Mouse (Mus musculus) fibroblast of lung, adult 2 months (primary cell): ENCODE measurements at regions not wholly inside any gene's neighbourhood (a gene's known extent, or its start where the extent isn't known, plus 50 kb on each side); places are given as distances from the start of the nearest gene placed in this dataset.

Experiments used
- DNase-seq: peaks from one replicate; pipeline ENCODE4 v3.0.0-alpha.2; 2011; ENCODE audit warnings: low read depth

DNA sequence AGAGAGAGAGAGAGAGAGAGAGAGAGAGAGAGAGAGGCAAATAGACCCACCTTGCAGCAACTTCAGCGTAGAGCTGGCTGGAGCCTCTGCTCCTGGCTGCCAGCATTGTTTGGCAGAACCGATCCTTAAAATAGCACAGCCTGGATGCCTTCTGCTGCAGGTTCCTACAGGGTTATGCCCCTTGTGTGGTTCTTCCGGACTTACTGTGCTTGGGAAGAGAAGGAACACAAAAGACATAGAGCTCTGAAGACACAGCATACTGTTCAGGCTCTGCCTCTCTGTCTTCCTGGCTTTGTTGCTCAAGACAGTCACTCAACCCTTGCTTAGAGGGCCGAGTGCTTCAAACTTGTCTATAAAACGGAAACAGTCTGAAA lies 86.2 kb upstream of the Slc25a26 start:
- no peak for DNase-seq

DNA sequence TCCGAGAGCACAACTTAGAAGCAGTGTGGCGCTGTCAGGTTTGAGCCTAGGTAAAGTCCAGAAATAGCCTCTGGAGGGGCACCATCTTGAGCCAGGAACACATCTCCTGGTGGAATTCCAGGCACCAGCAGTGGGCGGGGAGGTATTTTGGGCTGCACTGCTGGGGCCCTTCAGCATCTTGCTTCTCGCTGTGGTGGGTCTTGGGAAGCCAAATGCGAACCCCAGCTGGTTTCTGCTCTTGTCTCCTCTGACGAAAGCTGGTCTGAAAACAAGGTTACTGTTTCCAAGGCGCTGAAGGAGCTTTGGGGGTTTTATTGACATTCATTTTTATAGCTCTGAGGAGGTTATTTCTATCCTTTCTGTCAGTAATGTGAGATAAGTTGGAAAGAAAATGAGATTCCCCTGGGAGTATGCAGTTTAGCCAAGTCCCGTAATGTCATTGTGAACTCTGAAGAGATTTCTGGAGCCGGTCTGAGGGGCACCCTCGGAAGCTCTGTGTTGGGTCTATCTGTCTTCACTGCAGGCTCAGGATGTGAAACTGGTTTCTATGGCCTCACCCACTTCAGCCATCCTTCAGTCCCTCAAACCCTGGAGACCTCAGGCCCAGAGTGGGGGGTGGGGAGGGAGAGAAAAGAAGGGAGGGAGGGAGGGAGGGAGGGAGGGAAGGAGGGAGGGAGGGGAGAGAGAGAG lies 86.7 kb upstream of the Slc25a26 start:
- DNase-seq, result no peak

DNA sequence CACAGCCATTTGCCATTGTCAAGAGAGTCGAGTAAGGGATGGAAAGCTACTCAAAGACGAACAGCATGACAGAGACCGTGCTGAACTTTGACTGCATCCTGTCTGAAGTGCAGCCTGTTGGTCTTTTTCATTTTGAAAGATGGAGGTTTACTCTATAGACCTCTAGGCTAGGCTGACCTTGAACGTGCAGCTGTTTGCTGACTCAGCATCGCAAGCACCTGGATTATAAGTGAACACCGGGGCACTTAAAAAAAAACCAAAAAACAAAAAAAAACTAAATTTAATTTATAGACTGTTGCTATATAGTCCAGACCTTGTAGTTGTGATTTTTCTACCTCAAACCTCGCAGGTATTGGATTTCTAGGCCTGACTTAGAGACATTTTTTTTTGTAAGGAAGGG lies 87.8 kb upstream of the Slc25a26 start:
- no peak for DNase-seq

DNA sequence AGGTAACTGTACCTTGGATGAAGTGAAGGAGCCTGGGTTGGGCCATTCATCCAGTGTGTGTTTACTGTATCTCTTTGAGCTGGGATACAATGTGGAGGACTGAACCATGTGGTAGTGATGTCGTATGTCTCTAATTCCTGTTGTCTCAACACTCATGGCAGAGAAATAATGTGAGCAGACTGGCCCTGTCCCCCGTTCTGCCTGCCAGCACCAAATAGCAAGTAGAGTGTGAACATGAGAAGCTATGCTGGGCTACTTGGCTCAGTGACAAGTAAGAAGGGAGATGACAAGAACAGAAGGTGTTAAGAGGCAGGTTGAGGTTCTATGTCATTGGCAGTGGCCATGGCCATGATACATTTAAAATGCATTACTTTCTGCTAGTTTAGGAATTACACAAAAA lies 89.7 kb upstream of the Slc25a26 start:
- DNase-seq, result no peak

DNA sequence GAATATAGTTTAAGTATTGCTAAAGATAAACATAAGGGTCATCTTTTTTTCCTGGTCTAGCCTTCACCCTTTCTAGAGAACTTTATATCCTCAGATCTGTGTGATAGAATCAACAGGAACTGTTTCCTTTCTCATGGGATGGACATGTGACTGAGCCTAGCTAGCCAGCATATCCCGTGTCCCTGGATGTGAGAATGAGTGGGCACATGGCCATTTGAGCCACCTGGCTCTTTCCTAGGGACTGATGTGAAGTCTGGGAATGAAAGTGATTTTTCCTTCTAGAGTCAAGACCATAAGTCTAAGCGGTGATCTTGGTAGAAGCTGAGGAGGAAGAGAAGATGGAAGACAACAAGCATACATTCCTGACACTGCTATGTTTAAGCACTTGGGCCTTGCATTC lies 91.1 kb upstream of the Slc25a26 start:
- DNase-seq, result no peak

DNA sequence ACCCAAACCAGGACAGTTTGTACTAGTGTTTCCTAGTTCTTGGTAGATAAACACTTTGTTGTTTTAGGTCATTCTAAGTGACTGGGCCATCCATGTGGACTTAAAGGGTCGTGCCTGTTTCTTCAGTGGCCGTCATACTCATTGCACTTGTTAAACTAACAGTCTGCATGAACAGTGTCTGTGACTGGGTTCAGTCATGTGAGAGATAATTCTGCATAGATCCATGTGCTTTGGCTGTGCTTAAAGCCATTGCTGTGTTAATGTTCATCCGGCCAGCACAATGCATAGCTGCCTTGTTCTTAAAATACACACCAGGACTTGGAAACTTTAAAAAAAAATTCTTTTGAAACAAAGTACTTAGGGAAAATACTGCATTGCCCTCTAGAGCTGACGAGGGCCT lies 92.4 kb upstream of the Slc25a26 start:
- DNase-seq, result no peak

DNA sequence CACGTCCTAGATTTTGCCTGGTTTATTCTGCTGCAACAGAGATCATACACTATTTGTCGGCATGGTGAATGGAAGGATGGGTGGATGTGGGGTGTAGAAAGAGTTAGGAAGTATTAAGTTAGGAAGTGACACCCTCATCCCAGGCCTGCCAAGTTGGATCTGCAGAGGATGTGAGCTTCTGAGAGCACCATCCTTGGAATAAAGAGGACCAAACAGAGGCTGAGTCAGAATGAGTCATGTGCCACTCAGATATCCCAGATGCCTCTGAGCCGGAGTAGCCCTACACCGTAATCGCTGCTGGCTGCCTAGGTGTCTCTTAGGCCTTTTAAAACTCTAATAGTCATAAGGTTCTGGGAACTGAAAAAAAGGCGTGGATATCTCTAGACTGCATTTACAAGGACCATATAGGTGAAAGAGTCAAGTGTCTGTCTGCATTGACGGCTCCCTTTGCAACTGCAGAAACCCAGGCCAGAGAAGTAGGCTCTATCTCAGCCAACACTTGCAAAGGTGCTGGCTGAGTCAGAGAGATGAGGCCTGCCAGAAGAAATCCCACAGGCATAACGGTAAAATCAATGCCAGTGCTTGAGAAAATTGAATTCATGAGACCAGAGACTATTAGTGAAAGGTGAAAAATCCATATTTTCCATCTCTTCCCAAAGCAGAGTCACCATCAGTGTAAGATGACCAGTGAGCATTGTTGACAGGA lies 94.6 kb upstream of the Slc25a26 start:
- peak; percentile 52 for DNase-seq

DNA sequence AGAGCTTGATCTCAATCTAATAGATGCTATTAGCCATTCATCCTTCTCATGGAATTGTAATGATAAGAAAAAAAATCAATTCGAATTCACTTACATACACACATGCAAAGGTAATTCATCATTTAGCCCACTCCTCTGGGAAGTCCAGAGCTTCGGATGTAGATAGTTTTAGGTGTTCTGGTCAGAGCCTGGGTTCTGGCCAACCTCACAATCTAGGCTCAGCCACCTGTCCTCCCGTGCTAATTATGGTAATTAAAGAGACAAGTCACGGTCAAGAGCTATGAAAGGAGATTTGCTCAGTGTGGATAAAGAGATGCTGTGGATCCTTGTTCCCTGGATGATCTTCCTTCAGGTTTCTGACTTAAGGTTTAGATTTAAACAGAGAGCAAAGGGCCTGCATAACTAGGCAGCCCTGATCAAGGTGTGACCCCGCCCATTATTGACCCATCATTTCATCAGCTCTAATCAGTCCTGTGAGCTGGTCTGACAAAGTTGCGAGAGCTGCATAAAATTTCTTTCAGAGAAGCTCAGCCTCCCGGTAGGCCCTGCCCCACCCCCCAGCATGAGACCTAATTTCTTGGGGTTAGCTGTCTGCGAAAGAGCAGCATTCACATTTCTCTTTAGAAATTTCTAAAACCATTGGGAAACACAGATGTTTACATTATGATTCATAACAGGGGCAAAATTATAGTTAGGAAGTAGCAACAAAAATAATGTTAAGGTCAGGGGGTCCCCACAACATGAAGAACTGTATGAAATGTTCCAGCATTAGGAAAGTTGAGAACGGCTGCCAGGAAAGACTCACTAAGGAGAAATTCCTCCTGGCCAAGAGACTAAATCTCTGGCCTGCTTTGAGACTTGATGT lies 98.3 kb upstream of the Slc25a26 start:
- peak; percentile 39 for DNase-seq

DNA sequence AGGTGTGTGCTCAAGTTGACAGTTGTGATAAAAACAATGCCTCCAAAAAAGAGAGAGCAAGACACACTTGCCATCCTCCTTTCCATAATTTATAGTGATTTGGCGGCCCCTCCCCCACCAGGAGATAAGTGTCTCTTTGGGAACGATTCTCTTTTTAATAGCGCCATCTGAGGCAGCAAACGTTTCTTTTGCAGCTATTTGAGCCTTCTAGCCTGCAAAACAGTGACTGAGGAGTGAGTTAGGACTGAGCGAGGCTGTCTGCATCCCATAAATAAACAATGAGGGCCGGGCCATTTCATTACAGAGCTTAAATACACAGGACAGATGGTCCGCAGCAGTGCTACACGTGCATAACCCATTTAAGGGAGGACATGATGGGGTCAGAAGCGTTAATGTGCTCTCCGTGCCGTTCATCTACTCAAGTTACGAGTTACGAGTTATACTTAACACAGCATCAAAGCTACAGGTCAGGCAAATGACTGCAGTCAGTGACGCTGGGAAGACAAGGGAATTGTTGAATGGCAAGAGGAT lies 99.0 kb upstream of the Slc25a26 start:
- no peak for DNase-seq

DNA sequence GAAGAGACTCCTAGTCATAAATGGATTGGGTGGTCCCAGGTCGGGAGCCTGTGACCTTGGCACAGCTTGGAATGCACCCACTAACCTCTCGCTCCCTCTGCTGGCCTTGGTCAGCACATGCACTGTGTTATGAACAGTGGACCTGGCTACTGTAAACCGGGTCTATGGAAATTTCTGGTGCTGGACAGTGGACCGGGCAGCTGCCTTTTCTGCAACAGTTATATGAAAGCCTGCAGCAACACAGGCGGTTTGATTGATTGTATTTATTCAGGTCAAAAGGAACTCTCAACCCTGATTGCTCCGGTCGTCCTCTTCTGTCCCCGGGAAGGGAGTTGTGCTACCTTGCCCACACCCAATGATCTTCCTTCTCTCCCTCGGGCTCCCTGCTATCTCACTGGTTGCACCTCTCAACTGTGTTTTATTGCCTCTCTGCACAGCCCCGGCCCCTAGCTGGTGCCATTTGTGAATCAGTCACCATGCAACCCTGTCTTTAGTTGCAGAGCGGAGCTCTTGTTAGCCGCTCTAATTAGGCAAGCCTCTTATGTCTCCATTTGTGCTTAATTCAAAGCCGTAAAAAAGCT lies 99.6 kb upstream of the Slc25a26 start:
- no peak for DNase-seq

DNA sequence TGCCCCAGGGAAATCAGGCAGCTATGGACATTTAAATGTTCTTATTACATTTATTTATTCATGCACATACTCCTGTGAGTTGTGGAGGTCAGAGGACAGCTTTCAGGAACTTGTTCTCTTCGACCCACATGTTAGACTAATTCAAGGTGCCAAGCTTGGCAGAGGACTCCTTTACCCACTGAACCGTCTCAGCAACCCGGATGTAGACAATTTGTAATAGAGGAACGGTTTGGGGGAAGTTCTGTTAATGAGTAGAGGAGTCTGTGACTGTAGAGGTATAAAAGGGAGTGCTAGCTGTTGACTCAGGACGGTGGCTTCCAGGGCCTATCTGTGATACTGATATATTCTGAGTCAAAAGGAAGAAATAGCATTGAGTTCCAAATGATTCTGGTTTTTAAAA lies 107.4 kb upstream of the Magi1 start:
- no peak for DNase-seq

DNA sequence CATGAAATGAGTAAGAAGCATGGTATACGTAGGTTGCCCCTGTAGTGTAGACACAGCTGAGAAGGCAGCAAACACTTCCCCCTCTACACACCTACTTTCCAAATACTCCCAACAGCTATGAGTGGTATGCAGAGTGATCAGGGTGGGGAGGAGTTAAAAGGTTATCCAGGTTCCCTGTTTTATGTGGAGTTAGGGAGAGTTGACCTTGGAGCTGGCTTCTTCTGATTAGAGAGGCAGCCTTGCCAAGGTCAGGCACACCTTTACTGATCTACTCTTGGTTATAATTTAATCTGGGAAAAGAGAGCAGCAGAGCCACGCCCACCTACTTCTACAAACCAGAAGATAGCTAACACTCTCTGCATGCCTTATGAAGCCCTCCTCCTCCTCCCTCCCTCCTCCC lies 106.7 kb upstream of the Magi1 start:
- DNase-seq, result no peak

DNA sequence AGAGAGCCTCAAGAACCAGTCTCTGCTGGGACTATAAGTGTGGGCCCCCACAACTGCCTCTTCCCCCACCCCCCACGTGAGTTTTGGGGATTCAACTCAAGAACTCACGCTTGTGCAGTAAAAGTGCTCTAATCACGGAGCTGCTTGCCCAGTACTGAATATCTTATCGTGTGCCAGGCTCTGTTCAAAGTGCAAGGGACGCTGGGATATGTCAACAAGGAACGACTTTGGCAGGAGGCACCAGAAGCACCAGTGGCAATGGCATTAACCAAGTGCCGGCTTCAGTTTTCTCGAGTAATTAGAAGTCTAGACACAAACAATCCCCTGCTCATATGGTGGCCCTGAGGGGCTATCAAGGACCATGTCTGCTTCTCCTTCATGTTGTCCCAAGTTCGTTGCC lies 106.0 kb upstream of the Magi1 start:
- DNase-seq, result no peak

DNA sequence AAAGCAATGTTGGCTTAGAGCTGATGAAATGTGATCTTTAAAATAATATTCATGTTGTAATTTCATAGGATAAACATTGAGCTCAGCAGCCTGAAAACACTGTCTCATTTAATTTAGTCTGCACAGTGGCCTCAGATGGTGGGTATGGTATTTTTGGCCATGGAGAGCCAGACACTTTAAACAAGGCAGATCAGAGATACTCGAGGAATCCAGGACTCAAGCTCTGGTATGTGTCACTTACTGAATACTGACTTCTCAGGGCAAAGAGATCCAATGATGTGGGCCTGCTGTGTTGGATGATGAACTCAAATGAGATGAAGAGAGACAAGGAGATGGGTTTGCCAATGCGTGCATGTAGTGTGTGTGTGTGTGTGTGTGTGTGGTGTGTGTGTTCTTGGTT lies 103.9 kb upstream of the Magi1 start:
- no peak for DNase-seq

DNA sequence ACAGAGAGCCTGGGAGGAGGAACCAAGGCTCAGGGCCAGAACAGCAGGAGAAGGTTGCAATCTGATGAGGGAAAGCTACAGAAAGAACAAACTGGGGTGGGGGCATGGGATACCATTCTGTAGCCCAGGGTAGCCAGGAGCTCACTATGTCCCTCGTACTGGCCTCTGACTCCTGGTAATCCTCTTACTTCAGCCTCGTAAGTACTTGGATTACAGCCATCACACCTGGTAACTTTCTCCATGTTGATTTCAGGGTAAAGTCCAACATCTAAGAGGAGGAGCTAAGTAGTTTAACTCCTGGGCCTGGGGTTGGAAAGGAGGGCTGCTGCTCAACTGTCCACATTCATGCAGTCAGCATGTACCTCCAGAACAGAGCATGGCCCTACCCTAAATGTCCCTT lies 101.8 kb upstream of the Magi1 start:
- DNase-seq, result no peak

DNA sequence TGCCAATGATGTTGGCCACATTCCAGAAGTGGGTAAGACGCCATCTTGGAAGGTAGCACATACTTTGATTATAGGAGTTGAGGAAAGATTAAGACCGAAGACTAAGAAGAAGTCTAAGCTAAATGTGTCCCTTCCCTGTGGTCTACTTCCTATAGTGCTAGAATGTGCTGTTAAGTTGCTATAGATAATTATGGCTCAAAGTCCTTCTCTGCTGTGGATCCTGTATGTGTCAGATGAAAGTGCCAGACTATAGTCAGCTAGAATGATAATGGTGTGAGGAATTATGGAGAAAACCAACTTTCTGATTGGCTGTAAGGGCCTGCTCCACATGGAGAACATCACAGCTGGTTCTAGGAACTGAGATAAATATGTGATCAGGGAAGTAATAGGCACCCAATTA lies 86.3 kb upstream of the Magi1 start:
- DNase-seq, result no peak

DNA sequence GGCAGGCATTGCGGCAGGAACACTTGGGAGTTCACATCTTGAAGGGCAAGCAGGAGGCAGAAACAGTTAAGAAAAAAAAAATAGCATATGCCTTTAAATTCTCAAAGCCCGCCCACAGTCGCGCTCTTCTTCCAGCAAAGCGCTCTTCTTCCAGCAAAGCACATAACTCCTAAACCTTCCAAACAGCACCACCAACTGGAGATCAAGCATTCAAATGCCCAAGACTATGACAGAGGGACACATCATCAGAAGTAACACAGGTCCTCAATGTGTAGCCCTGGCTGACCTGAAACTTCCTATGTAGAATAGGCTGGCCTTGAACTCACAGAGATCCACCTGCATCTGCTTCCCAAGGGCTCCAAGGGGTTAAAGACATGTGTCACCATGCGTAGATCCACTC lies 80.2 kb upstream of the Magi1 start:
- DNase-seq, result no peak

DNA sequence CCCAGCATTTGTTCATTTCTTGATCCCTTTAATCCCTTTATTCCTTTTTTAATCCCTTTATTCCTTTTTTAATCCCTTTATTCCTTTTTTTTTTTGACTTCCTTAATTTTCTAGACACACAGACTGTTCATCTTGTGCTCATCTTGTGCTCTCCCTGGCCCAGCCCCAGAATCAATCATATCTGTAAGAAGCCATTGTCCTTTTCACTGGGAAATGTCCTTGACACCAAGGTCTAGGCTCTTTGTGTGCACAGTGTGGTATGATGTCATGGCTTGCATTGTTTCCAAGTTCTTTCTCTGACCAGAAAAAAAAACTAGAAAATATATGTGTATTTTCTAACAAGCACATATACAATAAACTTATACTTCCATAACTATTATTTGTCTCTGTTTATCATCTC lies 78.9 kb upstream of the Magi1 start:
- DNase-seq, result no peak

DNA sequence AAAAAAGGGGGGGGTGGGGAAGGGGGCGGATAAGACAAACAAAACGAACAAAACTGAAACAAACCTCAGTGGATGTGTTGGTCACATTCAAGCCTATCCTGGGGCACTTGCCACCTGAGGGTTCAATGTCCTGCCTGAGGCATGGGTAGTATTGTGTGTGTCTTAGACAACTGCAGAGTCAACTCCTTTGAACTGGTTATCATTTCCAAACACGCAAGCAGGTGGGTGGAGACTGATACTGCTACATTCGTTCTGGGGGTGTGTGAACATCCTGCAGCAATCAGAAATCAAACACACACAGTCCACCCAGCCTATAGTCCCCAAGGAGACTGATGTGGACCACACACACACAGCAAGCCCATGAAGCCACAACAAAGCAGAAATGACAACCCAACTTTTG lies 73.9 kb upstream of the Magi1 start:
- no peak for DNase-seq

DNA sequence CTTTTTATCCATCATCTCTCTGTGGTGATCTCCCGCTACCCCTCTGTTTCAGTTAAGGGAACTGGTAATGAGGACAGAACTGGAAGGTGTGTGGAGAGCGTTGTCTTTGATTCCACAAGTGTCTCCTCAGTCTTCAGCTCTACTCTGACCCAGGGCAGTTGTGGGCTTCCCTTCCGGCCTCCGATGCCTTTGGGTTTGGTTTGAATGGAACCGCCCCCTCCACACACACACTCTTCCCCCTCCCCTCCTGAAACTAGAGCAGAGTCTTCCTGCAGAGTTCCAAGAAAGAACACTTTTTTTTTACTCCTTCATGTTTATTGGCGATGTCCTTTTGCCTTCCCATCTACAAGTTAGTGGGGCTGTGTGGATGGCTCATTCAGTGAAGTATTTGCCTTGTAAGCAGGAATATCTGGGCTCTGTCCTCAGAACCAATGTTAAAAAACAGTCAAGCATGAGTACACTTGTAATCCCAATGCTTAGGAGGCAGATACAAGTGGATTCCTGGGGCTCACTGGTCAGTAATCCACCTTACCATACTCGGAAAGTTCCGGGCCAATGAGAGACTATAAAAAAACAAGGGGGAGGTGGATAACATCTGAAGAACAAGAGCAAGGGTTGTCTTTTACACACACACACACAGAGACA lies 70.9 kb upstream of the Magi1 start:
- no peak for DNase-seq

DNA sequence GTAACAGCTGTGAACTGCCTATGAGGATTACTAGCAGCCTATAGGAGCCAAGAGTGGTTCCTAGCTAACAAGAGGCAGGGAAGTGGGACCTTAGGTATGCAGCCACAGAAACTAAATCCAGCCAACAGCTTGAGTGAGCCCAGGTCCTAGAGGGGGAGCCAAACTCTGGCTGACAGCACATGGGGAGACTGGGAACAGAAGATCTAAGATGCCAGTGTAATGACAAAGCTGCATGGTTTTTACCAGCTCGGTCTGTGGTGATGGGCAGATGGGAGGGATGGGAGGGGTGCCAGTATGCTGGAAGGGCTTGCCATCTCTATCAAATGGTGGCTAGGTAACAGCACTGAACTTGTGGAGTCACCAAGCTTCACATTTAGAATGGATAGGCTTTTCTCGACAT lies 60.6 kb upstream of the Magi1 start:
- peak; percentile 23 for DNase-seq

DNA sequence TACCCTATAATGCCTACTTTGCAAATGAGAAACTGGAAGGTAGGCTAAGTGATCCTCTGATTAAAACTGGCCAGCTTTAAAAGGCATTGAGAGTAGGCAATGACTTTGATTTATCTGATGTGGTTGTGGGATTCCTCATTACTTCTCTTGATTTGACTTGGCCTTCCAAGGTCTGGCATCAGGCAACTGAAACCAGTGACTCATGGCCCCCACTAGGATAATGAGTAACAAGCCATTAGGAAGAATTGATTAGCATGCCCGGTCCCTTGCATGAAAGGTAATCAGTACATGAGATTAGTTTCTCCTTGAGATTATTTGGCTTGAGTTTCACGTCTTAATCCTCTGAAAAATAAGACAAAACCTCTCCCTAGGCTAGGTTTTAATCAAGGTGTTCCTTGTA lies 56.8 kb upstream of the Magi1 start:
- no peak for DNase-seq
